Mouse (Mus musculus) stomach, postnatal 0 days (tissue): Measurements from ENCODE around the gene Elovl5.

Source experiments
- CTCF ChIP-seq: IDR thresholded peaks from 2 replicates; pipeline ENCODE4 v1.5.1; 2016; ENCODE audit warnings: antibody characterized with exemption, low read depth, mild to moderate bottlenecking, moderate library complexity
- EP300 ChIP-seq: optimal IDR thresholded peaks from 2 replicates; pipeline ENCODE3; 2016; ENCODE audit warnings: antibody characterized with exemption

GRCm38 (mm10) chr9:77954981-77955380 is 37.8 kb downstream of the Elovl5 start:
- TF ChIP-seq CTCF (no peak), EP300 (no peak)
